13 mouse cellular contexts compared by ENCODE assay signal in the genomic region with DNA sequence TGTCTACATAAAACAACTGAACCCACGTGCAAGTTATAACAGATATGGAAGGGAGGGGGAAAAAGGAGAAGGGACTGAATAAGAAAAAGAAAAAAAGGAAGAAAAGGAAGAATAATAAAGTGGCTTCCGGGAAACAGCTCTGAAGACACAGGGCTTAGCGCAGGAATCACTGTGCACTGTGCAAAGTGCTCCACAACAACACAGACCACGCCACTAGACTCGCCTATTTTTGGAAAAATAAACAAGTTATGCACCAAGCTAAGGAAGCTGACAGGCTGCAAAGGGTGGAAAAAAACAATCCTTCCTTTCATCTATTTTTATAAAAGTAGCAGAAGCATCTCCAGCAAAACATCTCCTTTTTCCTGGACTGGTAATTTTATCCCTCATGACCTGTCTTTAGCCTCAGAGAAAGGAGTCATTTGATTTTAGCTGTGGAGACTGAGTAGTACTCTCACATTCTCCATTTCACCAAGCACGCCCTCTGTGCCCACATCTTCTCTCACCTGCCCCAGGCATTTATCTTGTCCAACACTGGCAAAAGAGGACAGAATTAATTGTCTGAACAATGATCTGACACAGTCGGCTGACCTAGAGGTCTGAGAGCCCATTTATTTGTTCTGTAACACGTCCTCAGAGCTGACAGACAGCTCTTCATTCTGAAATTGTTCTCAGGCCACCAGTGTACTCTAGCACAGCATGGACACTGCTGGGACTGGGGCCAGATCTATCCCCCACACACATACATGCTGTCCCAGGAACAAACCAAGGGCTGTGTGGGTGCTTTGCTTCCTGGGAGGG.
DNase-seq lines count a peak whose midpoint lies in the region; ATAC-seq lines count a peak whose summit lies in the region.
"Had no signal": no experiment of that assay in that cellular context is flagged by ENCODE, and none has a peak within 500 bp of the region (broad histone marks: within the 10 kb centered on the region; RNA-seq: fewer than 3 reads in every experiment).

No protein-coding gene starts in this region.

- no peak; the same call in 1 of the 2 replicates for ATAC-seq in heart, embryonic 11.5 days (replicated peaks; ENCODE audit: insufficient number of reproducible peaks, low FRiP score, low TSS enrichment)
- no peak for ATAC-seq in granulocyte monocyte progenitor cell, adult 5-6 weeks (replicated peaks; ENCODE audit: poor library complexity, severe bottlenecking)
- ATAC-seq: forebrain, embryonic 14.5 days had no signal

- no peak overlapping the region for H3K4me3 ChIP-seq in heart, embryonic 11.5 days (ENCODE audit: low read depth, low read length)
- no peak overlapping the region for H3K4me3 ChIP-seq in limb, embryonic 10.5 days
- H3K4me3 ChIP-seq: limb, embryonic 15.5 days; midbrain, embryonic 12.5 days had no signal

- H3K9ac ChIP-seq in heart, embryonic 11.5 days (ENCODE audit: low read depth, low read length), result no peak overlapping the region
- H3K9ac ChIP-seq: limb, embryonic 15.5 days; midbrain, embryonic 12.5 days had no signal

- H3K4me1 ChIP-seq in heart, embryonic 11.5 days (ENCODE audit: control insufficient read depth, insufficient read depth, low read length), result peaks cover 4% of the 10 kb centered on the region
- no peaks in the 10 kb centered on the region for H3K4me1 ChIP-seq in limb, embryonic 10.5 days
- H3K4me1 ChIP-seq: limb, embryonic 15.5 days; midbrain, embryonic 12.5 days had no signal

- H3K27ac ChIP-seq in heart, embryonic 11.5 days (ENCODE audit: low read depth, low read length), result peak overlapping the region; percentile 54
- no peak overlapping the region for H3K27ac ChIP-seq in limb, embryonic 10.5 days
- H3K27ac ChIP-seq: limb, embryonic 15.5 days; midbrain, embryonic 12.5 days had no signal

- 39% methylated on average over 8 of the region's 8 CpGs for WGBS in heart, embryonic 11.5 days (ENCODE audit: insufficient replicate concordance)
- WGBS in limb, embryonic 10.5 days, result 63% methylated on average over 8 of the region's 8 CpGs

- H3K9me3 ChIP-seq in heart, embryonic 11.5 days (replicated peaks; ENCODE audit: control insufficient read depth, low read length), result no peaks in the 10 kb centered on the region
- no peaks in the 10 kb centered on the region for H3K9me3 ChIP-seq in limb, embryonic 10.5 days (replicated peaks)
- H3K9me3 ChIP-seq: limb, embryonic 15.5 days; midbrain, embryonic 12.5 days had no signal

- DNase-seq in heart, adult 8-10 months (ENCODE audit: low spot score), result no peak
- DNase-seq in right cerebral cortex, adult 18-20 months, result peak; percentile 20
- DNase-seq in right cerebral cortex, postnatal 4 days, result no peak
- DNase-seq in layer of hippocampus, postnatal 10 days (ENCODE audit: low spot score in 2 of 2), result peak; percentile 11 to 30
- no peak for DNase-seq in embryo, embryonic 10.5 days (ENCODE audit: low spot score)
- DNase-seq in limb, embryonic 10.5 days (ENCODE audit: low spot score), result no peak
- DNase-seq: kidney, adult 11 months had no signal

- H3K36me3 ChIP-seq in heart, embryonic 11.5 days (ENCODE audit: control insufficient read depth, insufficient read depth, low read length), result no peaks in the 10 kb centered on the region
- H3K36me3 ChIP-seq in limb, embryonic 10.5 days, result no peaks in the 10 kb centered on the region
- H3K36me3 ChIP-seq: limb, embryonic 15.5 days; midbrain, embryonic 12.5 days had no signal

- 0 out of 2 replicates have a peak, but pooled peaks cover 2% of the 10 kb centered on the region for H3K27me3 ChIP-seq in heart, embryonic 11.5 days (ENCODE audit: control insufficient read depth, insufficient read depth, low read length)
- H3K27me3 ChIP-seq in limb, embryonic 10.5 days (ENCODE audit: low read depth, poor library complexity, severe bottlenecking), result no peaks in the 10 kb centered on the region
- H3K27me3 ChIP-seq: CH12.LX; limb, embryonic 15.5 days; midbrain, embryonic 12.5 days had no signal

- no peak overlapping the region for H3K4me2 ChIP-seq in heart, embryonic 11.5 days
- H3K4me2 ChIP-seq: limb, embryonic 15.5 days; midbrain, embryonic 12.5 days had no signal

Comparison
In these comparisons a context has a peak if more than half of its experiments do, and no peak if none do; other contexts are left out.
1. DNase-seq: peak in right cerebral cortex, adult 18-20 months (single experiment) and layer of hippocampus, postnatal 10 days (2 of 2); none in heart, adult 8-10 months (single experiment), right cerebral cortex, postnatal 4 days (single experiment), embryo, embryonic 10.5 days (single experiment) and limb, embryonic 10.5 days (single experiment).